9 mouse cellular contexts compared by ENCODE assay signal in the genomic region with DNA sequence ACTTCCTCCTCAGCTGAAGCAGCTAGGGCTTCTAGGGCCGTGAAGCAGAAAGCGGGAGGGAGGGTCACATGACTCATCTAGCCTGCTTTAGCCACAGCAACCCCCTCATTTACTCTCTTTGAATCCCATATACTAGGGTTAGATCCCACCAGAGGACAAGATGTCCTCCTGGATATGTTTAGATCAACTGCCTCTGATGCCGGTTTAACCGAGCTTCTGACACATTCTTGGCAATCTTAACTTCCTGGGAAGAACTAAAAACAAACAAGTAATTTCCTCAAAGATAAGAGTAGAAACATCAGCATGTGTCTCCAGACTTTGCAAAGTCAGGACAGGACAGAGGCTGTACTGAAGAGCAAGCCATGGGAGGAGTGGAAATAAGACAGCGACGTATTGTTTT. TPM values are rescaled to one million over a fixed set of nuclear protein-coding genes. Genes with fewer than 3 reads are reported as not detected.
DNase-seq lines count a peak whose midpoint lies in the region; ATAC-seq and TF ChIP-seq lines count a peak whose summit lies in the region.
"Had no signal": no experiment of that assay in that cellular context is flagged by ENCODE, and none has a peak within 500 bp of the region (broad histone marks: within the 10 kb centered on the region; RNA-seq: fewer than 3 reads in every experiment).

No protein-coding gene starts in this region.

- peak overlapping the region; percentile 28; the same call in 1 of the 2 replicates for H3K27ac ChIP-seq in layer of hippocampus, adult 2 months
- H3K27ac ChIP-seq in heart, postnatal 0 days (ENCODE audit: low read depth) = peak overlapping the region; percentile 79
- H3K27ac ChIP-seq in liver, embryonic 13.5 days = peak overlapping the region; percentile 47
- no peak overlapping the region for H3K27ac ChIP-seq in midbrain, embryonic 14.5 days (replicated peaks; ENCODE audit: low read depth, low read length)
- H3K27ac ChIP-seq: forebrain, embryonic 12.5 days had no signal

- TF ChIP-seq EP300 in heart, postnatal 0 days (IDR thresholded peaks at IDR 0.05; ENCODE audit: low read depth) = peak; percentile 57; the same call in 1 of the 2 replicates

- H3K27me3 ChIP-seq in heart, postnatal 0 days (ENCODE audit: control insufficient read depth, insufficient read depth, low read length) = no peaks in the 10 kb centered on the region
- H3K27me3 ChIP-seq in liver, embryonic 13.5 days = no peaks in the 10 kb centered on the region
- H3K27me3 ChIP-seq in midbrain, embryonic 14.5 days (ENCODE audit: control insufficient read depth, insufficient read depth, low read length) = no peaks in the 10 kb centered on the region
- H3K27me3 ChIP-seq: forebrain, embryonic 12.5 days had no signal

- no peaks in the 10 kb centered on the region for H3K9me3 ChIP-seq in heart, postnatal 0 days (replicated peaks; ENCODE audit: control insufficient read depth, low read length)
- no peaks in the 10 kb centered on the region for H3K9me3 ChIP-seq in liver, embryonic 13.5 days (replicated peaks)
- H3K9me3 ChIP-seq in midbrain, embryonic 14.5 days (ENCODE audit: control insufficient read depth, low read length) = no peaks in the 10 kb centered on the region
- H3K9me3 ChIP-seq: forebrain, embryonic 12.5 days had no signal

- H3K4me2 ChIP-seq in heart, postnatal 0 days (ENCODE audit: low read depth, low read length) = no peak overlapping the region
- no peak overlapping the region for H3K4me2 ChIP-seq in liver, embryonic 13.5 days
- H3K4me2 ChIP-seq in midbrain, embryonic 14.5 days (ENCODE audit: low read length) = no peak overlapping the region
- H3K4me2 ChIP-seq: forebrain, embryonic 12.5 days had no signal

- DNase-seq in layer of hippocampus, adult 2 months (ENCODE audit: low spot score in 2 of 2) = no peak
- DNase-seq in layer of hippocampus, postnatal 36 days = no peak
- peak; percentile 55 for DNase-seq in heart, postnatal 0 days (ENCODE audit: low spot score)
- DNase-seq in liver, embryonic 13.5 days = no peak
- no peak for DNase-seq in midbrain, embryonic 14.5 days
- no peak for DNase-seq in urinary bladder, postnatal 10 days (ENCODE audit: low spot score)
- no peak for DNase-seq in right cerebral cortex, postnatal 10 days (ENCODE audit: low spot score in 2 of 2)

- peaks cover 6% of the 10 kb centered on the region for H3K4me1 ChIP-seq in heart, postnatal 0 days (ENCODE audit: control insufficient read depth, insufficient read depth)
- H3K4me1 ChIP-seq in liver, embryonic 13.5 days (replicated peaks) = 0 out of 2 replicates have a peak, but pooled peaks cover 4% of the 10 kb centered on the region
- H3K4me1 ChIP-seq in midbrain, embryonic 14.5 days (ENCODE audit: control insufficient read depth, insufficient read depth, low read length) = no peaks in the 10 kb centered on the region
- H3K4me1 ChIP-seq: forebrain, embryonic 12.5 days had no signal

- H3K4me3 ChIP-seq in layer of hippocampus, adult 2 months = no peak overlapping the region
- H3K4me3 ChIP-seq in heart, postnatal 0 days (ENCODE audit: low read depth, low read length) = no peak overlapping the region
- no peak overlapping the region for H3K4me3 ChIP-seq in liver, embryonic 13.5 days (replicated peaks)
- H3K4me3 ChIP-seq in midbrain, embryonic 14.5 days (replicated peaks; ENCODE audit: low read depth, low read length) = no peak overlapping the region
- H3K4me3 ChIP-seq: forebrain, embryonic 12.5 days had no signal

- TF ChIP-seq CTCF in layer of hippocampus, adult 2 months (conservative IDR thresholded peaks at IDR 0.05) = no peak
- no peak for TF ChIP-seq CTCF in heart, postnatal 0 days (IDR thresholded peaks at IDR 0.05; ENCODE audit: low read depth)

- H3K9ac ChIP-seq in heart, postnatal 0 days (replicated peaks; ENCODE audit: low read depth, low read length) = no peak overlapping the region
- H3K9ac ChIP-seq in liver, embryonic 13.5 days = no peak overlapping the region
- H3K9ac ChIP-seq in midbrain, embryonic 14.5 days (replicated peaks; ENCODE audit: low read length) = no peak overlapping the region
- H3K9ac ChIP-seq: forebrain, embryonic 12.5 days had no signal

- peak; percentile 71 for ATAC-seq in heart, postnatal 0 days (ENCODE audit: insufficient read depth, low read depth)
- ATAC-seq in liver, embryonic 13.5 days (ENCODE audit: low read depth) = no peak; the same call in 1 of the 2 replicates
- ATAC-seq in megakaryocyte-erythroid progenitor cell, adult 5-6 weeks (replicated peaks; ENCODE audit: low FRiP score, low TSS enrichment, poor library complexity, severe bottlenecking) = peak; percentile 36
- ATAC-seq in midbrain, embryonic 14.5 days (ENCODE audit: low FRiP score, low TSS enrichment) = no peak

- H3K36me3 ChIP-seq in heart, postnatal 0 days (replicated peaks; ENCODE audit: control insufficient read depth, insufficient read depth, low read length) = peaks cover 25% of the 10 kb centered on the region
- H3K36me3 ChIP-seq in liver, embryonic 13.5 days = peaks cover 2% of the 10 kb centered on the region; the same call in 1 of the 2 replicates
- H3K36me3 ChIP-seq in midbrain, embryonic 14.5 days (ENCODE audit: control insufficient read depth, insufficient read depth, low read length) = peaks cover 31% of the 10 kb centered on the region

- WGBS in heart, postnatal 0 days = 26% methylated on average over 6 of the region's 6 CpGs
- 30% methylated on average over 6 of the region's 6 CpGs for WGBS in liver, embryonic 13.5 days (ENCODE audit: insufficient replicate concordance)
- WGBS in midbrain, embryonic 14.5 days = 89% methylated on average over 6 of the region's 6 CpGs

RNA-seq across cellular contexts. Expression of gene Tmem97, which starts 16.2 kb away (rescaled TPM):
- 10 to 100 TPM; 10.6 to 12.2 TPM for total RNA-seq in layer of hippocampus, adult 2 months (2021)
- 10 to 100 TPM; 11.1 to 12.7 TPM for total RNA-seq in layer of hippocampus, postnatal 36 days (2021)
- 41.5 and 57.2 TPM in 2 replicates for total RNA-seq in heart, postnatal 0 days (2014; rRNA removed; ENCODE audit: low replicate concordance)
- 37.5 and 39.4 TPM in 2 replicates for polyA plus RNA-seq in heart, postnatal 0 days (2015; fragmentation: Nextera tagmentation; extraction: Ambion mirVana)
- 110 and 122 TPM in 2 replicates for polyA plus RNA-seq in liver, embryonic 13.5 days (2015; fragmentation: Nextera tagmentation; extraction: Ambion mirVana)
- total RNA-seq in megakaryocyte-erythroid progenitor cell, adult 5-6 weeks (2014; fragmentation: Nextera tagmentation) = 63.3 and 72.9 TPM in 2 replicates
- 59.7 and 64.4 TPM in 2 replicates for total RNA-seq in megakaryocyte-erythroid progenitor cell, adult 5-6 weeks (2017)
- polyA plus RNA-seq in midbrain, embryonic 14.5 days (2014; fragmentation: Nextera tagmentation; extraction: Ambion mirVana) = 32.0 and 32.8 TPM in 2 replicates

RNA-seq across cellular contexts. Expression of gene Ift20, which starts 30.6 kb away (rescaled TPM):
- 10 to 100 TPM; 77.7 to 80.2 TPM for total RNA-seq in layer of hippocampus, adult 2 months (2021)
- total RNA-seq in layer of hippocampus, postnatal 36 days (2021) = 10 to 100 TPM; 75.1 to 79.0 TPM
- total RNA-seq in heart, postnatal 0 days (2014; rRNA removed; ENCODE audit: low replicate concordance) = 90.8 and 148 TPM in 2 replicates
- polyA plus RNA-seq in heart, postnatal 0 days (2015; fragmentation: Nextera tagmentation; extraction: Ambion mirVana) = 111 and 114 TPM in 2 replicates
- 83.1 and 88.6 TPM in 2 replicates for polyA plus RNA-seq in liver, embryonic 13.5 days (2015; fragmentation: Nextera tagmentation; extraction: Ambion mirVana)
- 57.8 and 83.5 TPM in 2 replicates for total RNA-seq in megakaryocyte-erythroid progenitor cell, adult 5-6 weeks (2014; fragmentation: Nextera tagmentation)
- 142 and 156 TPM in 2 replicates for total RNA-seq in megakaryocyte-erythroid progenitor cell, adult 5-6 weeks (2017)
- polyA plus RNA-seq in midbrain, embryonic 14.5 days (2014; fragmentation: Nextera tagmentation; extraction: Ambion mirVana) = 133 and 135 TPM in 2 replicates

RNA-seq across cellular contexts. Expression of gene Tnfaip1, which starts 30.6 kb away (rescaled TPM):
- total RNA-seq in layer of hippocampus, adult 2 months (2021) = 10 to 100 TPM; 29.9 to 31.3 TPM
- total RNA-seq in layer of hippocampus, postnatal 36 days (2021) = 10 to 100 TPM; 32.1 to 32.6 TPM
- 49.7 and 52.1 TPM in 2 replicates for total RNA-seq in heart, postnatal 0 days (2014; rRNA removed; ENCODE audit: low replicate concordance)
- 48.7 and 50.0 TPM in 2 replicates for polyA plus RNA-seq in heart, postnatal 0 days (2015; fragmentation: Nextera tagmentation; extraction: Ambion mirVana)
- 15.6 and 16.4 TPM in 2 replicates for polyA plus RNA-seq in liver, embryonic 13.5 days (2015; fragmentation: Nextera tagmentation; extraction: Ambion mirVana)
- total RNA-seq in megakaryocyte-erythroid progenitor cell, adult 5-6 weeks (2014; fragmentation: Nextera tagmentation) = 2.5 and 4.6 TPM in 2 replicates
- total RNA-seq in megakaryocyte-erythroid progenitor cell, adult 5-6 weeks (2017) = 0.15 and 2.7 TPM in 2 replicates
- 51.7 and 58.4 TPM in 2 replicates for polyA plus RNA-seq in midbrain, embryonic 14.5 days (2014; fragmentation: Nextera tagmentation; extraction: Ambion mirVana)

RNA-seq across cellular contexts. Expression of gene Poldip2, which starts 54.8 kb away (rescaled TPM):
- total RNA-seq in layer of hippocampus, adult 2 months (2021) = 100 to 1,000 TPM; 121 to 122 TPM
- total RNA-seq in layer of hippocampus, postnatal 36 days (2021) = 100 to 1,000 TPM; 116 to 121 TPM
- total RNA-seq in heart, postnatal 0 days (2014; rRNA removed; ENCODE audit: low replicate concordance) = 225 and 247 TPM in 2 replicates
- polyA plus RNA-seq in heart, postnatal 0 days (2015; fragmentation: Nextera tagmentation; extraction: Ambion mirVana) = 209 and 214 TPM in 2 replicates
- 78.1 and 82.4 TPM in 2 replicates for polyA plus RNA-seq in liver, embryonic 13.5 days (2015; fragmentation: Nextera tagmentation; extraction: Ambion mirVana)
- 104 and 105 TPM in 2 replicates for total RNA-seq in megakaryocyte-erythroid progenitor cell, adult 5-6 weeks (2014; fragmentation: Nextera tagmentation)
- total RNA-seq in megakaryocyte-erythroid progenitor cell, adult 5-6 weeks (2017) = 79.8 and 81.7 TPM in 2 replicates
- polyA plus RNA-seq in midbrain, embryonic 14.5 days (2014; fragmentation: Nextera tagmentation; extraction: Ambion mirVana) = 165 and 171 TPM in 2 replicates

RNA-seq across cellular contexts. Expression of gene Tmem199, which starts 54.8 kb away (rescaled TPM):
- 10 to 100 TPM; 44.2 to 45.7 TPM for total RNA-seq in layer of hippocampus, adult 2 months (2021)
- total RNA-seq in layer of hippocampus, postnatal 36 days (2021) = 10 to 100 TPM; 43.0 to 44.0 TPM
- 13.1 and 29.9 TPM in 2 replicates for total RNA-seq in heart, postnatal 0 days (2014; rRNA removed; ENCODE audit: low replicate concordance)
- polyA plus RNA-seq in heart, postnatal 0 days (2015; fragmentation: Nextera tagmentation; extraction: Ambion mirVana) = 35.0 and 36.4 TPM in 2 replicates
- 30.1 and 31.9 TPM in 2 replicates for polyA plus RNA-seq in liver, embryonic 13.5 days (2015; fragmentation: Nextera tagmentation; extraction: Ambion mirVana)
- total RNA-seq in megakaryocyte-erythroid progenitor cell, adult 5-6 weeks (2014; fragmentation: Nextera tagmentation) = 26.3 and 34.8 TPM in 2 replicates
- 33.1 and 39.0 TPM in 2 replicates for total RNA-seq in megakaryocyte-erythroid progenitor cell, adult 5-6 weeks (2017)
- 104 and 108 TPM in 2 replicates for polyA plus RNA-seq in midbrain, embryonic 14.5 days (2014; fragmentation: Nextera tagmentation; extraction: Ambion mirVana)

Comparison
In these comparisons a context has a peak if more than half of its experiments do, and no peak if none do; other contexts are left out.
1. ATAC-seq: peak in heart, postnatal 0 days (single experiment) and megakaryocyte-erythroid progenitor cell, adult 5-6 weeks (single experiment); none in liver, embryonic 13.5 days (single experiment) and midbrain, embryonic 14.5 days (single experiment).